Mouse (Mus musculus) forebrain, embryonic 11.5 days (tissue): ENCODE data around the gene Npas1. TPM values are rescaled to one million over a fixed set of nuclear protein-coding genes. Genes with fewer than 3 reads are reported as not detected.

Source experiments
- ATAC-seq: fragments of 200-750 bp; cut with Nextera tagmentation; replicated peaks from 2 replicates; pipeline ENCODE4 v1.8.0; 2017; ENCODE audit warnings: moderate TSS enrichment; ENCODE audit not compliant: low FRiP score
- DNase-seq: peaks from one replicate; pipeline ENCODE4 v3.0.0-alpha.2; 2017; ENCODE audit warnings: low spot score
- H3K27ac ChIP-seq: fragments of 300-500 bp; sonication (generic); 2 replicates; pipeline ENCODE4 v1.5.1; 2014; ENCODE audit warnings: low read depth, low read length
- H3K27me3 ChIP-seq: fragments of 300-500 bp; sonication (generic); 2 replicates; pipeline ENCODE4 v1.6.1; 2014; ENCODE audit warnings: mild to moderate bottlenecking, low read length, mixed read lengths; ENCODE audit not compliant: control insufficient read depth, insufficient read depth
- H3K36me3 ChIP-seq: fragments of 300-500 bp; sonication (generic); 2 replicates; pipeline ENCODE4 v1.6.1; 2014; ENCODE audit warnings: mild to moderate bottlenecking, low read length, moderate library complexity, mixed read lengths; ENCODE audit not compliant: control insufficient read depth, insufficient read depth
- H3K4me1 ChIP-seq: fragments of 300-500 bp; sonication (generic); replicated peaks from 2 replicates; pipeline ENCODE4 v1.6.1; 2014; ENCODE audit warnings: low read length, mixed read lengths; ENCODE audit not compliant: control insufficient read depth, insufficient read depth
- H3K4me2 ChIP-seq: fragments of 300-500 bp; sonication (generic); 2 replicates; pipeline ENCODE4 v1.6.1; 2014; ENCODE audit warnings: low read depth, mild to moderate bottlenecking, low read length, moderate library complexity, mixed read lengths; ENCODE audit not compliant: severe bottlenecking
- H3K4me3 ChIP-seq: fragments of 300-500 bp; sonication (generic); 2 replicates; pipeline ENCODE4 v1.5.1; 2014; ENCODE audit warnings: low read depth, low read length
- H3K9ac ChIP-seq: fragments of 300-500 bp; sonication (generic); 2 replicates; pipeline ENCODE4 v1.6.1; 2014; ENCODE audit warnings: low read length
- H3K9me3 ChIP-seq: fragments of 300-500 bp; sonication (generic); 2 replicates; pipeline ENCODE4 v1.6.1; 2016; ENCODE audit warnings: low read length, mixed read lengths; ENCODE audit not compliant: control insufficient read depth
- WGBS: fragments of 180-500 bp; shearing (Covaris S2); extraction: QIAGEN DNeasy Blood & Tissue Kit; methylation state at CpG from one replicate; pipeline ENCODE4 v1.1.7; 2014; 5-methylcytosine and 5-hydroxymethylcytosine counted together
- polyA plus RNA-seq: library from polyadenylated mRNA; unstranded; fragments of >200 nt; fragmentation: Nextera tagmentation; extraction: Ambion mirVana; gene quantifications from 2 replicates; pipeline ENCODE4 v1.2.1, GENCODE M21; 2014

Gene Npas1
- polyA plus RNA-seq, 1 experiment from 2014 or later: 0.63 TPM

GRCm38 (mm10) chr7:16406978-16407377, 70.5 kb downstream of the Npas1 start:
- 89% methylated on average over 3 of the region's 3 CpGs for WGBS
- Histone ChIP-seq H3K27me3 (no peaks in the 10 kb centered on the region), H3K4me1 (peaks cover 10% of the 10 kb centered on the region), H3K9ac (no peak overlapping the region), H3K9me3 (no peaks in the 10 kb centered on the region), H3K27ac (no peak overlapping the region), H3K36me3 (no peaks in the 10 kb centered on the region), H3K4me3 (no peak overlapping the region), H3K4me2 (no peak overlapping the region)
- no peak for DNase-seq
- ATAC-seq: no peak

Other genes with a start within 250 kb of the Npas1 start
- gene C5ar2, start 233.6 kb downstream of the Npas1 start, polyA plus RNA-seq: 0.12 and 0.25 TPM in 2 replicates
- gene C5ar1, start 218.2 kb downstream of the Npas1 start, polyA plus RNA-seq: 0.76 and 1.1 TPM in 2 replicates
- gene Inafm1, start 204.1 kb downstream of the Npas1 start, polyA plus RNA-seq: 10.9 and 11.6 TPM in 2 replicates
- 22.3 and 32.2 TPM in 2 replicates for gene Ccdc9, start 190.9 kb downstream of the Npas1 start, polyA plus RNA-seq
- gene Bbc3, start 169.3 kb downstream of the Npas1 start, polyA plus RNA-seq: 8.0 and 11.5 TPM in 2 replicates
- gene Sae1, start 89.9 kb downstream of the Npas1 start, polyA plus RNA-seq: 427 and 437 TPM in 2 replicates
- gene Zc3h4, start 76.8 kb downstream of the Npas1 start, polyA plus RNA-seq: 23.9 and 24.2 TPM in 2 replicates
- 48.6 and 52.1 TPM in 2 replicates for gene Tmem160, start 24.9 kb downstream of the Npas1 start, polyA plus RNA-seq
- gene Arhgap35, start 137.3 kb upstream of the Npas1 start, polyA plus RNA-seq: 39.9 and 45.2 TPM in 2 replicates
- not detected in 2 replicates for gene Ceacam15, start 198.0 kb upstream of the Npas1 start, polyA plus RNA-seq
- gene Ceacam9, start 244.2 kb upstream of the Npas1 start, polyA plus RNA-seq: not detected in 2 replicates